In genomic region chr4:47480576-47480975, GRCm38 (mm10) we compare ENCODE assay signal across 24 mouse cellular contexts.
"Had no signal": no experiment of that assay in that cellular context is flagged by ENCODE, and none has a peak within 500 bp of the region (broad histone marks: within the 10 kb centered on the region; RNA-seq: fewer than 3 reads in every experiment).

No protein-coding gene starts in this region.

- H3K9me3 ChIP-seq: heart, embryonic 12.5 days; hindbrain, embryonic 10.5 days; hindbrain, embryonic 12.5 days; intestine, embryonic 15.5 days; limb, embryonic 10.5 days; limb, embryonic 12.5 days; liver, embryonic 13.5 days had no signal

- ATAC-seq: hindbrain, embryonic 16.5 days; inflammation-experienced regulatory T-cells, adult 6 months; intestine, embryonic 15.5 days; intestine, postnatal 0 days had no signal

- DNase-seq: gastrocnemius, adult 2 months; gastrocnemius, postnatal 10 days; gastrocnemius, postnatal 25 days; heart, adult 2 months; heart, postnatal 10 days; heart, postnatal 4 days; kidney, adult 18-20 months; kidney, adult 8-10 months; kidney, postnatal 10 days; kidney, postnatal 4 days; liver; liver, embryonic 13.5 days had no signal

- H3K4me3 ChIP-seq: gastrocnemius, adult 2 months; heart, adult 2 months; heart, embryonic 12.5 days; hindbrain, embryonic 10.5 days; hindbrain, embryonic 12.5 days; intestine, embryonic 15.5 days; layer of hippocampus, adult 2 months; left cerebral cortex, adult 2 months; limb, embryonic 10.5 days; limb, embryonic 12.5 days; liver, embryonic 13.5 days had no signal

- H3K27ac ChIP-seq: heart, adult 2 months; hindbrain, embryonic 10.5 days; hindbrain, embryonic 12.5 days; hindbrain, embryonic 14.5 days; intestine, embryonic 15.5 days; layer of hippocampus, adult 2 months; left cerebral cortex, adult 2 months; limb, embryonic 10.5 days; limb, embryonic 12.5 days; liver, embryonic 13.5 days had no signal

- H3K27me3 ChIP-seq: heart, embryonic 12.5 days; hindbrain, embryonic 12.5 days; intestine, embryonic 15.5 days; limb, embryonic 12.5 days; liver, embryonic 13.5 days had no signal
